Mouse (Mus musculus): ENCODE measurements around the gene Mfn2. TPM values are rescaled to one million over a fixed set of nuclear protein-coding genes. Genes with fewer than 3 reads are reported as not detected.
A peak's percentile ranks its signal among the peaks of the same experiment; 100 is the strongest.

Gene Mfn2
- polyA plus RNA-seq, 2 experiments, result 8.6 to 9.2 TPM

DNA sequence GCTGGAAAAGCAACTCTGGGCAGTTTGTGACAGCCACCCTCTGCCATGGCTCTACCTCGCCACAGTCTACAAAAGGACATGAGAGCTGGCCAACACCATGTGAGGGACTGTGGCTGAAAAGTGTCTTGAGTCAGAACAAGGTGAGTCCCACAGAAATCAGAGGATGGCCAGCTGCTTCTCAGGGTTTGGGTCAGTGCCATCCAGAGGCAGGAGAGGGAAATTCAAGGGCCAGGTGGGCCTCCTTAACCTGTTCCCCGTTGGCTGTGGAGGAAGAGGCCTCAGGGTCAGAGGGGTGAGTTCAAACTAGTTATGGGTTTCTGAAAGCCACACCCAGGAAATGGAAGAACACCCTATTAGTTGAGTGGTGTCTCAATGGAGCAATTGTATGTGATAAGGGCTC is 25.0 kb downstream of the Mfn2 start:
- no peak overlapping the region for H3K4me2 ChIP-seq (ENCODE audit: low read depth)
- no peak overlapping the region for H3K9ac ChIP-seq (replicated peaks)
- H3K4me1 ChIP-seq (replicated peaks; ENCODE audit: control insufficient read depth in 2 of 2, insufficient read depth in 2 of 2, low read length in 1 of 2), result peaks cover 0 to 4% of the 10 kb centered on the region in 2 experiments; a peak in 1 of 4 replicates
- no peaks in the 10 kb centered on the region for H3K27me3 ChIP-seq (ENCODE audit: control insufficient read depth, insufficient read depth, low read length)
- ATAC-seq (ENCODE audit: insufficient read depth), result no peak
- DNase-seq (ENCODE audit: low read depth in 3 of 3, low spot score in 3 of 3), result no peak
- H3K9me3 ChIP-seq (ENCODE audit: control insufficient read depth, low read length), result no peaks in the 10 kb centered on the region
- TF ChIP-seq EP300 (IDR thresholded peaks at IDR 0.05; ENCODE audit: low read depth), result no peak
- peaks cover 23% of the 10 kb centered on the region for H3K36me3 ChIP-seq (replicated peaks; ENCODE audit: control insufficient read depth, insufficient read depth, low read depth)
- 45% methylated on average over 2 of the region's 2 CpGs for WGBS (ENCODE audit: insufficient replicate concordance)
- H3K27ac ChIP-seq, result no peak overlapping the region
- H3K4me3 ChIP-seq (ENCODE audit: insufficient read depth in 1 of 2, low read depth in 2 of 2, low read length in 2 of 2), result no peak overlapping the region

DNA sequence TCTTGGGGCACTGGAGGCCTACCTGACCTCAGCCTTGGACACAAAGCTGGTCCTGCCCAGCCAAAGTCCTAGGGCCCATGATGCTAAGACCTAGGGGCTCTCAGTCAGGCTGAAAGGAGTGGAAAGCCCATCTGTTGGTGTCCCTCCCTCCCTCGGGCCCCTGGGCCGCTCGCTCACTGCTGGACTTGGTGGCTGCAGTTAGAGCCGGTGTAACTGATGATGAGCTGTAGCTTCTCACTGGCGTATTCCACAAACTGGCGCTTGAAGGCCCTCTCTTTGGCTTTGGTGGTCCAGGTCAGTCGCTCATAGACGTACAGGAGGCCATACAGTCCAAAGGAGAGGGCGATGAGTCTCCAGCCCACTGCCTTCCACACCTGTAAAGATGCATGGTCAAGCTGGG is 26.0 kb downstream of the Mfn2 start:
- Histone ChIP-seq H3K27me3 (ENCODE audit: control insufficient read depth, insufficient read depth, low read length) (no peaks in the 10 kb centered on the region), H3K4me1 (replicated peaks; ENCODE audit: control insufficient read depth in 2 of 2, insufficient read depth in 2 of 2, low read length in 1 of 2) (peaks cover 0 to 4% of the 10 kb centered on the region in 2 experiments; a peak in 1 of 4 replicates), H3K9ac (replicated peaks) (no peak overlapping the region), H3K27ac (no peak overlapping the region), H3K4me3 (ENCODE audit: insufficient read depth in 1 of 2, low read depth in 2 of 2, low read length in 2 of 2) (no peak overlapping the region), H3K9me3 (ENCODE audit: control insufficient read depth, low read length) (no peaks in the 10 kb centered on the region), H3K36me3 (replicated peaks; ENCODE audit: control insufficient read depth, insufficient read depth, low read depth) (peaks cover 28% of the 10 kb centered on the region), H3K4me2 (ENCODE audit: low read depth) (no peak overlapping the region)
- no peak for TF ChIP-seq EP300 (IDR thresholded peaks at IDR 0.05; ENCODE audit: low read depth)
- TF ChIP-seq CTCF (IDR thresholded peaks at IDR 0.05; ENCODE audit: low read depth), result no peak
- 77% methylated on average over 9 of the region's 9 CpGs for WGBS (ENCODE audit: insufficient replicate concordance)
- ATAC-seq (ENCODE audit: insufficient read depth) (no peak), DNase-seq (ENCODE audit: low read depth in 3 of 3, low spot score in 3 of 3) (no peak)

DNA sequence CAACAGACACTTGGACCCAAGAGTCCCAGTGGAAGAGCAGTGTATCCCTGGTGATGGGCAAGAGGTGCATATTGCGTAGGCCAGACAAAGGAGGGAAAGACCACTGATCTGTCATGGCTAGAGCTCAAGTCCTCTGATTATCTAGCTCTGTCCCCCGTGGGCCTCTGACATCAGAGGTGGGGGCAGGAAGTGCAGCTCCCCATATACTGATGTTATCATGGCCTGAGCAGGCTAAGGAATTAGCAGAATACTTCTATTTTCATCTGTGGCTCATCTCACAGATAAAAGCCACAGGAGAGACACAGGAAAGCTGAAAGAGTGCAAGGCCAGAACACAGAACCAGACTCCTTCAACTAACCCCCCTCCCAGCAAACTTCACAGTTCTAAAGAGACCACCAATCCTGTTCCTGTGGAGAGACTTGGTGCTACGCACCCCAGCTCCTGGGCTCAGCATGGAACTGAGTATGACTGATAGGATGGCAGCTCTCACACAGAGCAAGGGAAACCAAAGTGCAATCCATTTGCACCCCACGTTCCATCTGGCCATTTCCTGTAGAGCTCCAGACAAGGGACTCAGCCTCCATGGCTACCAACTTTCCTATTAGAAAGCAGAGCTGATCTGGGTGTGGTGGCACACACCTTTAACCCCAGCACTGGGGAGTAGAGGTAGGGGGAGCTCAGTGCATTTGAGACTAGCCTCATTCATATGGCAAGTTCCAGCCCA is 28.5 kb downstream of the Mfn2 start:
- WGBS (ENCODE audit: insufficient replicate concordance), result 38% methylated on average over 4 of the region's 4 CpGs
- Histone ChIP-seq H3K4me2 (ENCODE audit: low read depth) (no peak overlapping the region), H3K27me3 (ENCODE audit: control insufficient read depth, insufficient read depth, low read length) (no peaks in the 10 kb centered on the region), H3K4me3 (ENCODE audit: insufficient read depth in 1 of 2, low read depth in 2 of 2, low read length in 2 of 2) (no peak overlapping the region), H3K9me3 (ENCODE audit: control insufficient read depth, low read length) (no peaks in the 10 kb centered on the region), H3K4me1 (replicated peaks; ENCODE audit: control insufficient read depth in 2 of 2, insufficient read depth in 2 of 2, low read length in 1 of 2) (peaks cover 0 to 4% of the 10 kb centered on the region in 2 experiments; a peak in 1 of 4 replicates), H3K36me3 (replicated peaks; ENCODE audit: control insufficient read depth, insufficient read depth, low read depth) (peaks cover 25% of the 10 kb centered on the region), H3K27ac (no peak overlapping the region), H3K9ac (replicated peaks) (no peak overlapping the region)
- no peak for DNase-seq (ENCODE audit: low read depth in 3 of 3, low spot score in 3 of 3)
- ATAC-seq (ENCODE audit: insufficient read depth), result no peak
- TF ChIP-seq EP300 (IDR thresholded peaks at IDR 0.05; ENCODE audit: low read depth) (no peak), CTCF (IDR thresholded peaks at IDR 0.05; ENCODE audit: low read depth) (no peak)

- 8% methylated on average over 5 of the region's 5 CpGs for WGBS (ENCODE audit: insufficient replicate concordance)
- no peak for ATAC-seq (ENCODE audit: insufficient read depth)
- H3K36me3 ChIP-seq (replicated peaks; ENCODE audit: control insufficient read depth, insufficient read depth, low read depth), result peaks cover 13% of the 10 kb centered on the region
- H3K4me1 ChIP-seq (replicated peaks; ENCODE audit: control insufficient read depth in 2 of 2, insufficient read depth in 2 of 2, low read length in 1 of 2), result peaks cover 14 to 26% of the 10 kb centered on the region in 2 experiments
- no peaks in the 10 kb centered on the region for H3K27me3 ChIP-seq (ENCODE audit: control insufficient read depth, insufficient read depth, low read length)
- H3K27ac ChIP-seq, result peak overlapping the region; percentile 64
- no peak for DNase-seq (ENCODE audit: low read depth in 3 of 3, low spot score in 3 of 3)
- TF ChIP-seq EP300 (IDR thresholded peaks at IDR 0.05; ENCODE audit: low read depth) (no peak), CTCF (IDR thresholded peaks at IDR 0.05; ENCODE audit: low read depth) (no peak)
- no peaks in the 10 kb centered on the region for H3K9me3 ChIP-seq (ENCODE audit: control insufficient read depth, low read length)
- H3K4me3 ChIP-seq (ENCODE audit: insufficient read depth in 1 of 2, low read depth in 2 of 2, low read length in 2 of 2), result peak overlapping the region; percentile 89 to 94
- H3K4me2 ChIP-seq (ENCODE audit: low read depth), result peak overlapping the region; percentile 96
- peak overlapping the region; percentile 85 for H3K9ac ChIP-seq (replicated peaks)
Measured at GRCm38 (mm10) chr4:147869238-147869637, 35.3 kb downstream of the Mfn2 start.

DNA sequence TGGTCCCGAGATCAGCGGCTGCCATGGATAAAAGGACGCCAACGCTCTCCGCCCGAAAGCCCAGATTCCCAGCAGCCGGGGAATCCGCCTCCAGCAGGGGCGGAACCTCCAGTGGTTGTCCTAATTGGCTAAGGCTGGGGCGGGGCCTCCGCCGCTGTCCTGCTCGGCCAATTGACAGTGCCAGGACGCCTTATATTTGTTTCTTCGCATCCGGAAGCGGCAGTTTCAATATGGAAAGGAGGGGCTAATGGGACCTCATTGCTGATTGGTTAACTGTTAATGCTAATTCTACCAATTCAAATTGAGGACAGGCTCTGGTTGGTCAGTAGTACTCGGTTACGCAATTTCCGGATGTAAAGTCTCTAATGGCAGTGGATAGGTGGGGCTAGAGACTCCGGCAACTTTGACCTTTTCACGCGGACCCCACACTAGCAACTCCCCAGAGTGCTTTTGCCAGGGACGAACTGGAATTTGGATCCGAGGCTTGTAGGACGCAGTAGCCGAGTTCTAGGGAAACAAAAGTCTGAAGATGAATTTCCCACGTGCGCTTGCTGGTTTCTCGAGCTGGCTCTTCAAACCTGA is 36.0 kb downstream of the Mfn2 start, which contains the start of the genes Miip and Fv1:
TSS of gene Miip (minus strand) at position 367 of the 582 bp plus-strand sequence.
TSS of gene Fv1 (plus strand) at position 530 of the 582 bp plus-strand sequence.
- Histone ChIP-seq H3K27ac (peak within 1 kb of the TSS; percentile 77), H3K36me3 (replicated peaks; ENCODE audit: control insufficient read depth, insufficient read depth, low read depth) (peaks cover 8% of the 10 kb centered on the region), H3K27me3 (ENCODE audit: control insufficient read depth, insufficient read depth, low read length) (no peaks in the 10 kb centered on the region), H3K4me1 (replicated peaks; ENCODE audit: control insufficient read depth in 2 of 2, insufficient read depth in 2 of 2, low read length in 1 of 2) (peaks cover 14 to 26% of the 10 kb centered on the region in 2 experiments), H3K9me3 (ENCODE audit: control insufficient read depth, low read length) (no peaks in the 10 kb centered on the region), H3K4me3 (ENCODE audit: insufficient read depth in 1 of 2, low read depth in 2 of 2, low read length in 2 of 2) (peak within 1 kb of the TSS; percentile 89 to 94), H3K9ac (replicated peaks) (peak within 1 kb of the TSS; percentile 93), H3K4me2 (ENCODE audit: low read depth) (peak within 1 kb of the TSS; percentile 96)
- ATAC-seq (ENCODE audit: insufficient read depth) (peak; percentile 97), DNase-seq (ENCODE audit: low read depth in 3 of 3, low spot score in 3 of 3) (peak; percentile 95 to 99 (median 97))
- TF ChIP-seq CTCF (IDR thresholded peaks at IDR 0.05; ENCODE audit: low read depth) (peak; percentile 14; the same call in 1 of the 2 replicates), EP300 (IDR thresholded peaks at IDR 0.05; ENCODE audit: low read depth) (no peak; the same call in 1 of the 2 replicates)
- 0% methylated on average over 27 of the region's 30 CpGs for WGBS (ENCODE audit: insufficient replicate concordance)
